Mouse (Mus musculus): Measurements from ENCODE around the gene Hivep3. TPM values are rescaled to one million over a fixed set of nuclear protein-coding genes. Genes with fewer than 3 reads are reported as not detected.

The Hivep3 gene
- total and polyA plus RNA-seq, 3 experiments, result 14.4 to 32.3 (median 21.2) TPM

DNA sequence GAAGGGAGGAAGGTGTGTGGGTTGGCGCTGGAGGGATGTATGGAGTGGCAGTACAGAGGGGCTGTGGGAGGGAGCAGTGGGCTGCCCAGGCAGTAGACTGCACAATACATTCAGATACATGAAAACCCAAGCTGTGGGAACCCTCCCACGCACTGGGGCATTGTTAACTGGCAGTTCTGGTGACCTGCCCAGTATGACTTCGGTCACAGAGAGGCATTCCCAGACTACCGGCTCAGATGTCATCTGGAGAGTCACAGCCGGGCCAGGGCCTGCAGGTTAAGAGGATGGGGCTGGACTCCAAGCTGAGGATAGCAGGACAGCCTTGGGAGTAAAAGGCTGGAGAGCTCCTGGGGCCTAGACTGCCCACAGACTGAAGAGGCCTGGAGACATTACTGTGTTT, 265.3 kb downstream of the Hivep3 start:
- in situ Hi-C loops (cut with MboI; ENCODE audit: low pct_ligation_motif_present, low pct_unique_long_range_greater_than_20kb, low sequenced_read_pairs), result no loop called here

DNA sequence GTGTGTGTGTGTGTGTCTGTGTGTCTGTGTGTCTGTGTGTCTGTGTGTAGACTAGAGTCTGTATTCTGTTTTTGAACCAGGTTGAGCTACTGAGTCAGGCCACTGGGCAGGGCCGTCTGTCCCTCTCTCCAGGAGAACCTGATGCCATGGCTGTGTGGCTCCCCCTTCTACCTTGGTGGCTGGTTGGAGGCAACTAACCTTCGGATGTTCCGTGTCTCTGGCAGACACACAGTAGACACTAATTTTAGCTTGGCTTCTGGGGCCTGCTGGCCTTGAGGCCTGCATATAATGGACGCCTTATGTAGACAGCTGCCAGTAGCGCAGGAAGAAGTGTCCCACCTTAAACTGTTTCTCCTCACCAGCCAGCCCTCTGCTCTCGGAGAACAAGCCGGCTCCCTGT, 267.3 kb downstream of the Hivep3 start:
- Histone ChIP-seq H3K27me3 (replicated peaks) (no peaks in the 10 kb centered on the region), H3K9me3 (replicated peaks; ENCODE audit: low read length) (no peaks in the 10 kb centered on the region), H3K4me2 (ENCODE audit: insufficient read depth, low read depth, poor library complexity, severe bottlenecking) (no peak overlapping the region), H3K79me2 (replicated peaks; ENCODE audit: control insufficient read depth, extremely low read depth, insufficient read depth, poor library complexity, severe bottlenecking) (no peaks in the 10 kb centered on the region), H3K27ac (ENCODE audit: insufficient read depth, low read depth) (no peak overlapping the region), H3K4me1 (ENCODE audit: control insufficient read depth in 1 of 2, insufficient read depth in 2 of 2) (peaks cover 29 to 70% of the 10 kb centered on the region in 2 experiments), H3K36me3 (replicated peaks in 1 of 2; ENCODE audit: control insufficient read depth in 1 of 2, insufficient read depth in 1 of 2, low read length in 1 of 2) (peaks cover 0 to 2% of the 10 kb centered on the region in 2 experiments), H3K9ac (ENCODE audit: insufficient read depth, low read depth) (no peak overlapping the region), H3K4me3 (replicated peaks in 1 of 3; ENCODE audit: low read depth in 2 of 3, low read length in 2 of 3, poor library complexity in 1 of 3) (no peak overlapping the region)
- dilution Hi-C loops (cut with MboI; ENCODE audit: extremely low pct_ligation_motif_present, extremely low pct_unique_long_range_greater_than_20kb, low sequenced_read_pairs), result no loop called here
- in situ Hi-C loops (cut with MboI; ENCODE audit: low pct_ligation_motif_present, low pct_unique_long_range_greater_than_20kb, low sequenced_read_pairs), result no loop called here
- DNase-seq (ENCODE audit: extremely low read depth), result no peak
- TF ChIP-seq CTCF (conservative IDR thresholded peaks at IDR 0.05 in 1 of 2, IDR thresholded peaks at IDR 0.05 in 1 of 2; ENCODE audit: low read depth in 2 of 2, low read length in 2 of 2) (no peak), NELFE (IDR thresholded peaks at IDR 0.05; ENCODE audit: low read depth, low read length) (no peak), ETS1 (conservative IDR thresholded peaks at IDR 0.05; ENCODE audit: low read depth, low read length) (no peak), USF1 (IDR thresholded peaks at IDR 0.05; ENCODE audit: low read depth, low read length) (no peak), POLR2A (IDR thresholded peaks at IDR 0.05; ENCODE audit: low read depth, low read length) (no peak), ELF1 (IDR thresholded peaks at IDR 0.05; ENCODE audit: low read depth, low read length) (no peak), ZKSCAN1 (IDR thresholded peaks at IDR 0.05; ENCODE audit: borderline replicate concordance, low read depth, low read length) (no peak)

More for the DNA sequence above, 265.3 kb downstream of the Hivep3 start:
- no peak overlapping the region for H3K27ac ChIP-seq (ENCODE audit: insufficient read depth, low read depth)
- no peak overlapping the region for H3K9ac ChIP-seq (ENCODE audit: insufficient read depth, low read depth)
- H3K4me2 ChIP-seq (ENCODE audit: insufficient read depth, low read depth, poor library complexity, severe bottlenecking), result no peak overlapping the region
- no peaks in the 10 kb centered on the region for H3K27me3 ChIP-seq (replicated peaks)
- H3K36me3 ChIP-seq (replicated peaks in 1 of 2; ENCODE audit: control insufficient read depth in 1 of 2, insufficient read depth in 1 of 2, low read length in 1 of 2), result peaks cover 0 to 6% of the 10 kb centered on the region in 2 experiments
- no peak overlapping the region for H3K4me3 ChIP-seq (replicated peaks in 1 of 3; ENCODE audit: low read depth in 2 of 3, low read length in 2 of 3, poor library complexity in 1 of 3)
- peaks cover 34 to 52% of the 10 kb centered on the region in 2 experiments for H3K4me1 ChIP-seq (ENCODE audit: control insufficient read depth in 1 of 2, insufficient read depth in 2 of 2)
- dilution Hi-C loops (cut with MboI; ENCODE audit: extremely low pct_ligation_motif_present, extremely low pct_unique_long_range_greater_than_20kb, low sequenced_read_pairs), result no loop called here
- no peak for DNase-seq (ENCODE audit: extremely low read depth)
- no peaks in the 10 kb centered on the region for H3K9me3 ChIP-seq (replicated peaks; ENCODE audit: low read length)
- TF ChIP-seq SIN3A (IDR thresholded peaks at IDR 0.05; ENCODE audit: low read length), result no peak
- no peak for TF ChIP-seq HCFC1 (IDR thresholded peaks at IDR 0.05; ENCODE audit: low read depth, low read length)
- H3K79me2 ChIP-seq (replicated peaks; ENCODE audit: control insufficient read depth, extremely low read depth, insufficient read depth, poor library complexity, severe bottlenecking), result no peaks in the 10 kb centered on the region

DNA sequence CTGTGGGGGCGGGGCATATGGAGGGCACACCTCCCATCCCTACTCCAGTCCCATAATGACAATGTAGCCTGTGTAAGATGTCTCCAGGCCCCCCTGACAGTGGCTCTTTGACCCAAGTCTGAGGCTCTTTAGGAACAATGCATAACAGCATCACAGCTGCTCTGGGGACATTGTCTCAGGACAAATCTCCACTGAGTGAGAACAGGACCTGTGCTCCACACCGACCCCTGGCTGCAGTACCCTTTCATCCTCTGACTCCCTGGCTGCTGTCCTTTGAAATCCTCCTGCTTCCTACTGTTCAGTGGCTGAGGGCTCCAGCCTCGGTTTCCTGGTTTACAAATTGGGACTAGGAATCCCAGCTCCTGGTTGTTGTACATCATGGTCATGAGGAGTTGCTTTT, 269.4 kb downstream of the Hivep3 start:
- peak overlapping the region; percentile 6; the same call in 1 of the 2 replicates for H3K27ac ChIP-seq (ENCODE audit: insufficient read depth, low read depth)
- in situ Hi-C loops (cut with MboI; ENCODE audit: low pct_ligation_motif_present, low pct_unique_long_range_greater_than_20kb, low sequenced_read_pairs) (no loop called here), dilution Hi-C loops (cut with MboI; ENCODE audit: extremely low pct_ligation_motif_present, extremely low pct_unique_long_range_greater_than_20kb, low sequenced_read_pairs) (no loop called here)
- H3K4me3 ChIP-seq (replicated peaks in 1 of 3; ENCODE audit: low read depth in 2 of 3, low read length in 2 of 3, poor library complexity in 1 of 3), result no peak overlapping the region
- no peak for DNase-seq (ENCODE audit: extremely low read depth)
- no peak overlapping the region for H3K4me2 ChIP-seq (ENCODE audit: insufficient read depth, low read depth, poor library complexity, severe bottlenecking)
- H3K27me3 ChIP-seq (replicated peaks), result no peaks in the 10 kb centered on the region
- H3K79me2 ChIP-seq (replicated peaks; ENCODE audit: control insufficient read depth, extremely low read depth, insufficient read depth, poor library complexity, severe bottlenecking), result no peaks in the 10 kb centered on the region
- peaks cover 32 to 76% of the 10 kb centered on the region in 2 experiments for H3K4me1 ChIP-seq (ENCODE audit: control insufficient read depth in 1 of 2, insufficient read depth in 2 of 2)
- H3K9ac ChIP-seq (ENCODE audit: insufficient read depth, low read depth), result no peak overlapping the region
- no peaks in the 10 kb centered on the region for H3K9me3 ChIP-seq (replicated peaks; ENCODE audit: low read length)
- peaks cover 0 to 2% of the 10 kb centered on the region in 2 experiments for H3K36me3 ChIP-seq (replicated peaks in 1 of 2; ENCODE audit: control insufficient read depth in 1 of 2, insufficient read depth in 1 of 2, low read length in 1 of 2)
- no peak for TF ChIP-seq NELFE (IDR thresholded peaks at IDR 0.05; ENCODE audit: low read depth, low read length)
- no peak for TF ChIP-seq EP300 (IDR thresholded peaks at IDR 0.05; ENCODE audit: low read length)
- TF ChIP-seq JUN (IDR thresholded peaks at IDR 0.05; ENCODE audit: insufficient read depth, low read depth, low read length), result no peak
- no peak for TF ChIP-seq BHLHE40 (IDR thresholded peaks at IDR 0.05; ENCODE audit: low read depth, low read length)
- no peak for TF ChIP-seq ZKSCAN1 (IDR thresholded peaks at IDR 0.05; ENCODE audit: borderline replicate concordance, low read depth, low read length)
- no peak for TF ChIP-seq USF1 (IDR thresholded peaks at IDR 0.05; ENCODE audit: low read depth, low read length)
- TF ChIP-seq MAFK (IDR thresholded peaks at IDR 0.05; ENCODE audit: insufficient replicate concordance, low read length), result no peak
- TF ChIP-seq MAZ (IDR thresholded peaks at IDR 0.05; ENCODE audit: low read depth, low read length), result no peak
- no peak for TF ChIP-seq POLR2A (IDR thresholded peaks at IDR 0.05; ENCODE audit: low read depth, low read length)
- no peak for TF ChIP-seq ZNF384 (IDR thresholded peaks at IDR 0.05; ENCODE audit: low read depth, low read length)
- no peak for TF ChIP-seq JUND (conservative IDR thresholded peaks at IDR 0.05; ENCODE audit: low read depth, low read length)
- no peak for TF ChIP-seq ETS1 (conservative IDR thresholded peaks at IDR 0.05; ENCODE audit: low read depth, low read length)
- TF ChIP-seq UBTF (IDR thresholded peaks at IDR 0.05; ENCODE audit: low read depth, low read length), result no peak
- TF ChIP-seq MEF2A (IDR thresholded peaks at IDR 0.05; ENCODE audit: borderline replicate concordance, low read depth, low read length), result 0 out of 2 replicates have a peak, but pooled peaks have one; percentile 11
- TF ChIP-seq MXI1 (IDR thresholded peaks at IDR 0.05; ENCODE audit: low read depth, low read length), result no peak
- peak; percentile 47 for TF ChIP-seq RAD21 (IDR thresholded peaks at IDR 0.05; ENCODE audit: low read depth, low read length)
- no peak for TF ChIP-seq MYC (IDR thresholded peaks at IDR 0.05; ENCODE audit: low read depth, low read length)
- TF ChIP-seq ELF1 (IDR thresholded peaks at IDR 0.05; ENCODE audit: low read depth, low read length), result no peak
- peak; percentile 16 to 66; a peak in 3 of 4 replicates for TF ChIP-seq CTCF (conservative IDR thresholded peaks at IDR 0.05 in 1 of 2, IDR thresholded peaks at IDR 0.05 in 1 of 2; ENCODE audit: low read depth in 2 of 2, low read length in 2 of 2)
- TF ChIP-seq SMC3 (IDR thresholded peaks at IDR 0.05; ENCODE audit: low read depth, low read length), result peak; percentile 69
- TF ChIP-seq MAX (IDR thresholded peaks at IDR 0.05; ENCODE audit: low read length), result no peak
- no peak for TF ChIP-seq RCOR1 (conservative IDR thresholded peaks at IDR 0.05; ENCODE audit: low read depth, low read length)
- no peak; the same call in 1 of the 2 replicates for TF ChIP-seq ZC3H11A (IDR thresholded peaks at IDR 0.05; ENCODE audit: low read depth, low read length)
